Mouse (Mus musculus) spleen, embryonic (tissue): ENCODE measurements around the gene Fhad1.

Experiments
- CTCF ChIA-PET: fragments of 350-600 bp; sonication (Branson Sonifier 250); formaldehyde crosslinking; loops from one replicate; lab custom pipeline; 2022; lab: Charles Lee

Fhad1 gene

DNA sequence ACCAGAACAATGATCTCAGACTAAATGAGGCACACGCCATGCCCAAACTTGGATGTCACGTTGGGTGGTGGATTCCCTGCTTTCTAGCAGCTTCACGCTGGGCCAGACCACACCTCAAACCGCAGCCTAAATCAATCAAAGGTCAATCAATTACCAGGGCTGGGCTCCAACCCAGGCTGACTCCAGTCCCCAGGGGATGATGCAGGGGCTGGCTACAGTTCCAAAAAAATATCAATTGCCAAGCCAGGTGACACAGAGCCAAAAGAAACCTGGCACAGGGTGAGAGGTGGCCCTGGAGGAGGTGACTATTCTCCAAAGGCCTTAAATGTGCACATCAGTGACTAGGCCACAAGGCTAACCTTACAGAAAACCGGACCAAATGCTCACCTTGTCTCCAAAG lies 149.3 kb downstream of the Fhad1 start:
- CTCF ChIA-PET, result no interaction called here

DNA sequence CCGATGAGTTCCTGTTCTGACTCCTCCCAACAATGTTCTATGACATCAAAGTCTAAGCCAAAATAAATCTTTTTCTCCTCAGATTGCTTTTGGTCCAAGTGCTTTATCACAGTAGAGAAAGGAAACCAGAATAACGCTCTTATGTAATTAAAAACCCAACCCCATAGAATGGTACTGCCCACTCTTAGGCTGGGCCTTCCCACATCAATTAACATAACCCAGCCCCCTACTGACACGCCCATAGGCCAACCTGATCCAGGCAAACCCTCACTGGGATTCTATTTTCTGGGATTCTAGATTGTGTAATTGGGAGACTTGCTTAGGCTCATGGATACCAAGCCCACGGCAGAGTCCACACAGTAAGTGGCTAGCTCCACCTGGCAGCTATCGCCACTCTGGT lies 149.9 kb downstream of the Fhad1 start:
- CTCF ChIA-PET, result no interaction called here

DNA sequence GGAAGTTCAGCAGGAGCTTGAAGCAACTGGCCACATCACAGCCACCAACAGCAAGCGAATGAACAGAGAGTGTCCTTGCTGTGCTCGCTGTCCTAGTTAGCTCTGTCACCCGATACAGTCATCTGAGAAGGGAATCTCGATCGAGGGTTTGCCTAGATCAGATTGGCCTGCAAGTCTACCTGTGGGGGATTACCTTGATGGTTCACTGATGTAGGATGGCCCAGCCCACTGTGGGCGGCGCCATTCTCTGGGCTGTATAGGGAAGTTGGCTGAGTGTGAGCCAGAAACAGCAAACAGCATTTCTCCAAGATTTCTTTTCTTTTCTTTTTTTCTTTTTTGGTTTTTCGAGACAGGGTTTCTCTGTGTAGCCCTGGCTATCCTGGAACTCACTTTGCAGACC lies 150.4 kb downstream of the Fhad1 start:
- CTCF ChIA-PET, result no interaction called here

DNA sequence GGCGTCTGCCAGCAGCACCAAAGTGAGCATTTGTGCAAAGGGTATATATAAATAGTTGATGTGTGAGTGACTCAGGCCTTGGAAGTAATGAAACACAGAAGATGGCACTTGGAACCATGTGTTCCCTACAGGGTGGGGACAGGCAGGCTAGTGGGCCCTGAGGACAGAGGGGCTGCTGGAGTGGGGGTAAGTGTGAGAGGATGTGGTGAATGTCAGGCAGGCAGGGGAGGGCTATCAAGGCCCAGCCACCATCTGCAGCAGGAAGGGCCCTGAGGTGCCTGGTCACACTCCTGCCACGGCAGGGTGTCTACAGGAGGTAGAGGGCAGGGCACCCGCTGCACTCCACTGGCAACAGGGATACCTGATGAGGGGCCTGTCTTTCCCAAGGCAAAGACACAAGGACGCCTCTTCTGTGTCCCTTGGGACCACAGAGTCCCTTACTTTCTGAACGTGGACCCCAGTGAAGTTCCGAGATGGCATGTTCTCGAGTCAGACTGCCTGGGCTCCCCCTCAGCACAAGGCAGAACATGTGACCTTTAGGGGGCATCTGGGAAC lies 151.1 kb downstream of the Fhad1 start:
- CTCF ChIA-PET, result no interaction called here

DNA sequence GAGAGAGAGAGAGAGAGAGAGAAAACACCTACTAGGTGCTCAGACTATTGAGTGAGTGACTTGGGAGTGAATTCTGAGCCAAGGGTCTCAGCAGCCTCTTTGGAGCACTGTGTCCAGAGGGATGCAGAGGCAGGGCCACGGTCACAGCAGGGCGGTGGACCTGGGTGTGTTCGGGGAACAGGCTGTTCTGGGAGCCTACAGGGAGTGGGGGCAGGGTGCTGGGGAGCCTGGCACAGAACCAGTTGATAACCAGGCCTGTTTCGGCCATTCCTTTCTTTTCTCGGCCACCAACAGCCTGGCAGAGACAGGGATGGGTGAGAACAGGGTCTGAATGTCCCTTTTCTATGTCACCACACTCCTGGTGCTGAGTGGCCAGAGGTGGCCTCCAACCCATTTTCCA lies 152.0 kb downstream of the Fhad1 start:
- CTCF ChIA-PET, result no interaction called here

DNA sequence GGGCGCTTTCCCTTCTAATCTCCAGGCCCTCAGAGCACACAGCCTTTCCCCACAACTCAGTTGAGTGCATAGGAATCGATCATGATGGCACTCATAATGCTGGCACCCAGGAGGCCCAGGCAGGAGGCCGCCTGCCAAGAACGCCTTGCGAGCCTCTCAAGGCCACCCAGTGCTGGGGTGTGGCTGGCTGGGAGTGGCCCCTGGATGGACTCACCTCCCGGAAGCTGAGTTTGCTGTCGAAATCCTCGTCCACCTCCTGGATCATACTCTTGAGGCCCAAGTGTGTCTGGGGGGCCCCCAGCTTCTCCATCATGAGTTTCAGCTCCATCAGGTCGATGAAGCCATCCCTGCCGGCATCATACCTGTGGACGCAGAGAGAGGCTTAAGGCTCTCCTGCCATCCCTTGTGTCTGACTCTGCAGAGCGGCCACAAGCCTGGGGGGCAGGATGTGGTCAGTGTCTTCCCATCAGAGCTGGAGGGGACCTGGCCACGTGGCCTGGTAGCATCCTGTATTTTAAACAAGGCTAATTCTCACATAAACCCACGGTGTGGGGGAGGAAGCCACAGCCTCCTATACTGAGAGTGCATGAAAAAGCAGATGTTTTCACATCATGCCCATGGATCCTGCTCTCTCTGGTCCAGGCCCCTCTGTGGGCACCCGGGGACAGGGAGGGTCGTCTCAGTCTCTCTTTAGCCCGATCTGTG lies 153.1 kb downstream of the Fhad1 start:
- CTCF ChIA-PET, result no interaction called here

DNA sequence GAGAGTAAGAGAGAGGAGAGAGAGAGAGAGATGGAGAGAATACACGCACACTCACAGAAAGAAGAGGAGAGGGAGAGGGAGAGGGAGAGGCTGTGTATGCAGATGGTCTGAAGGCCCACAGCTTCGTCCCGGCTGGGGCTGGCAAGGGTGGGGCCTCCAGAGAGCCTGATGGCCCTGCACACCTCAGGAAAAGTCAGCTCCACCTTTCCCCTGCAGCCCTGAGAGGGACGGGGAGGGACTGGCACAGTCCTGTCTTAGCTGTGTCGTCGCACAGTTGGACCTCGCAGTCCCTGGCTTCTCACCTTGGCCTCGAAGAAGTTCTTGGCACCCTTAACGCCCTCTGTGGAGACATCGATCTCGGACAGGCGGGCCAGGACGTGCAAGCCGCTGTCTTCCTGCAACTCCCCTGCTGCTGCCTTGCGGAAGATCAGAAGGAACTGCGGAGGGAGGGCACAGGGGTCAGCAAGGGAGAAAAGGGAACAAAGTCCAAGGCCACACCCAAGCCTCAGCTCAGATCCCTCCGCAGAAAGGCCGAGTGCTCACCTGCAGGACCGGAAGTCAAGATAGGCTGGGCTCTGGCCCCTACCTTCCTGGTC lies 154.5 kb downstream of the Fhad1 start:
- CTCF ChIA-PET, result interaction anchor here (0.5 to 1.0 kb wide), 2 partner anchors 97 to 98 kb away, joined by 3 read pairs; no protein-coding TSS in a partner anchor

DNA sequence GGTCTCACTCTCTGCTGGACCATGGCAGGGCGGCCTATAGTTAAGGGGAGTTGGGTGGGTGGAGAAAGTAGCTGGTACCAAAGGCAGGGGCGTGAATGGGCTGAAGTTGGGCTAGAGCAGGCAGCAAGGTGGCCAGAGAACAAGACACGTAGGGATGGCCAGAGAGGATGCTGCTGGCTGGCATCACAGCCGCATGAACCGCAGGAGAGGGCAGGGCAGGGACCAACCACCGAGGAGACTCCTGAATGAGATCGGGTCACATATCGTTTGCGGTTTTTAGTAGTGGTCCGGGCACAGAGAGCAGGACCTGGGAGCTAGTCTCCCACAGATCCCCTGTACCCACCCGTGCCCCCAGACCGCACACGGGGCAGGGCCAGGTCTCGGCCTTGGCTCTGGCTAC lies 155.5 kb downstream of the Fhad1 start:
- CTCF ChIA-PET, result interaction anchor here (0.6 kb wide), 1 partner anchor 80 kb away, joined by 7 read pairs; no protein-coding TSS in a partner anchor

DNA sequence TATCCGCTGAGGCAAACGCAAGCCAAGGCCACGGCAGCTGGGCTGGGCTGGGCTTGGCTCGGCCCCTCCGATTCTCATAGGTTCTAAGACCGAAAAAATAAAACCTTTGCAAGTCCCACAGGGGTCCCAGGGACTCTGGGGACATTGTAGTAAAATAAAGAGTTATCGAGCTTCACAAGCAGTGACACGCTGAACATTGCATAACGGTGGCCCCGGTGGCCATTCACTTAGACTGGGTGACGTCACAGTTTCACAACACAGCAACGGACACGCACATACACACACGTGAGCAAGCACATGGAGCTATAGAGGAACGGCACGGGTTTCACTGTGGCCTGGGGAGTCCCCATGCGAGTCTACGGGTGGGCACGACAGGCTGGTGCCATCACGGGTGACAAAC lies 156.4 kb downstream of the Fhad1 start:
- CTCF ChIA-PET, result interaction anchor here (0.7 kb wide), 1 partner anchor 17 kb away, joined by 3 read pairs; no protein-coding TSS in a partner anchor

DNA sequence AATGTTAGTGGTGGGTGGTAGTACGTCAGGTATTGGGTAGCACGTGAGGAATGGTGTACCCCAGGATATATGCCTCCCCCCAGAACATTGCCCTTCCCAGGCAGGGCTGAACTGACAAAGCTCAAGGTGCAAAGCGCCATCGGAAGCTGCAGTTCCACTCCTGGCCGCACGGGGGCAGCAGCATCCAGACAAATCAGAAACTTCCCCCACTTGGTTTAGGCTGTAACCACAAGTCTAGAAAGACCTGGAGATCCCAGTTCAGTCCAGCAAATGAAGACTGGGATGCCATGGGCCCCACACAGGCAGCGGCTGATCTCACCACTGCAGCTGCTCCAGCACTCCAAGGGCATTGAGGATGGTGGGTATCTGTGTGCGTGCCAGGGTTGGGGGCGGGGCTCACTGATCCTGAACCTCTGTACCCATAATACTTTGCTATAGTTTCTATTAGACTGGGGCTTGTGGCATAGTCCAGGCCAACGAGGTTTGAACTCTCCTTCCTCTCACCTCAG lies 157.4 kb downstream of the Fhad1 start:
- CTCF ChIA-PET, result no interaction called here

DNA sequence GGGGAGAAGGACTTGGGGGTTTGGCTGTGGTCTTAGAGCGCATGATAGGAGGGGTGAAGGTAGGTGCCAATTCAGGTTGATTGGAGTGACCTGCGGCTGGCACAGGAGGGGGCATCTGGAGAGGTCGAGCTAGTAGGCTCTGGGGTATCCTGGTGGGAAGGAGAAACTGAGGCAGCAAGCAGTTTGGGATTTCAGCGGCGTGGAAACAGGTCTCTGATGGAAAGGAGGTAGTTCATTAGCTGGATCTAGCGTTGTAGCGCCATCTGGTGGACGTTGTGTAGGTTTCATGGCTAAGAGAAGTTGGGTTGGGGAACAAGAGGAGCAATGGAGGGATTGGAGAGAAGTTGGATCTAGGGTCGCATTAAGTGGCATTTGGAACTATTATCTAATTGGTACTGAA lies 161.4 kb downstream of the Fhad1 start:
- CTCF ChIA-PET, result interaction anchor here (0.6 to 0.7 kb wide), 2 partner anchors 110 to 543 kb away, joined by 3 to 4 read pairs; no protein-coding TSS in a partner anchor

DNA sequence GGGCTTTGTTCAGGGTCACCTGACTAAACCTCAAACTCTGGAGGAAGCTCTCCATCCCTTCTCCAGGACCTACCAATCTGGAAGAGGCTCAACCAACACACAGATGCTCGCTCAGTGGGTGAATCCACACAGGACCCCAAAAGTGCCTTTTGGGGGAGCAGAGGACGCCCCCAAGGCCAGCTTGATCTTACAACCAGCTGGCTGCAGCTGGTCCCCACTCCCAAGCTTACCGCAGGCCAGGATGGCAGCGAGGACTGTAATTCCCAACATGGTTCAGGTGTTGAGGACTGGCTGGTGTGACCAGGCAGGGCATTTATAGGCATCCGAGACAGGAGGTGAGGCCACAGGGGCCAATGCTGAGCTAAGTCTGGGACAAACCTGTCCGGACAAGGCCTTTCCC lies 168.9 kb downstream of the Fhad1 start, which contains the start of gene Ctrc:
Gene Ctrc (minus strand): TSS at position 361 of the 400 bp plus-strand sequence.
- CTCF ChIA-PET, result no interaction called here
